Mouse (Mus musculus) ES-E14 (cell line): Measurements from ENCODE around the gene Otud7a.

ENCODE experiments used
- CHD2 ChIP-seq: IDR thresholded peaks from 2 replicates; pipeline ENCODE4 v1.6.1; 2014; ENCODE audit warnings: mild to moderate bottlenecking, low read depth, low read length, inconsistent platforms
- HCFC1 ChIP-seq: IDR thresholded peaks from 2 replicates; pipeline ENCODE4 v1.6.1; 2012; ENCODE audit warnings: low read length, inconsistent platforms, borderline replicate concordance; ENCODE audit not compliant: insufficient read depth
- MAFK ChIP-seq: IDR thresholded peaks from 2 replicates; pipeline ENCODE4 v1.6.1; 2014; ENCODE audit warnings: mild to moderate bottlenecking, low read depth, low read length, inconsistent platforms; ENCODE audit not compliant: insufficient read depth
- ZC3H11A ChIP-seq: IDR thresholded peaks from 2 replicates; pipeline ENCODE4 v1.6.1; 2012; ENCODE audit warnings: low read depth, mild to moderate bottlenecking, inconsistent platforms, low read length, borderline replicate concordance

- no peak for TF ChIP-seq HCFC1
- no peak for TF ChIP-seq CHD2
- TF ChIP-seq MAFK: no peak
- no peak for TF ChIP-seq ZC3H11A
Measured at GRCm38 (mm10) chr7:63617018-63617417, 172.5 kb downstream of the Otud7a start.
